ENCODE assay signal across 51 mouse cellular contexts in the genomic region with DNA sequence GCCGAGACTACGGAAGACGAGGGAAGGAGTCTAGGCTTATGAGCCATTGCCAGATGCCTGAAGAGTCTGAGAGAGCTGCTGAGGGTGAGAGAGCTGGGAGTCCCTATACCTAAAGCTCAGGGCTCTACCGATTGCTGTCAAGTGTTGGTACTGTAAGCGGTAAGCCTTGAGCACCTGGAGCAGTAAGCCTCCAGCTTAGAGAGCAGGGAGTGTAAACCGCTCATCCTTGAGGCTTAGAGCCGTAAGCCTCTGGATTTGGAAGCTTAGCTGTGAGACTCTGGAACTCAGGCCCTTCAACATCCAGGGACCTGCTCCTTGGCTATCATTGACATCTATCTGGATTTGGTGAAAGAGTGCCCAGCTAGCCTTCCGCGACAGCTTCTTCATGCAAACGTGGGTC. TPM values are rescaled to one million over a fixed set of nuclear protein-coding genes. Genes with fewer than 3 reads are reported as not detected.
"Had no signal": no experiment of that assay in that cellular context is flagged by ENCODE, and none has a peak within 500 bp of the region (broad histone marks: within the 10 kb centered on the region; RNA-seq: fewer than 3 reads in every experiment).

No protein-coding gene starts in this region.

- H3K36me3 ChIP-seq: heart, embryonic 10.5 days; heart, embryonic 12.5 days; heart, embryonic 13.5 days; heart, embryonic 15.5 days; hindbrain, embryonic 10.5 days; hindbrain, embryonic 12.5 days; hindbrain, embryonic 13.5 days; hindbrain, embryonic 15.5 days; intestine, embryonic 15.5 days; kidney, embryonic 15.5 days had no signal

- DNase-seq: heart, postnatal 10 days; heart, postnatal 14 days; heart, postnatal 36 days; heart, postnatal 4 days; kidney, adult 11 months; kidney, adult 18-20 months; kidney, adult 2 months; kidney, adult 8-10 months; kidney, adult 9 months; kidney, postnatal 10 days; kidney, postnatal 14 days; kidney, postnatal 25 days; kidney, postnatal 36 days; kidney, postnatal 4 days; layer of hippocampus, adult 9-11 months; layer of hippocampus, postnatal 36 days had no signal

- H3K27me3 ChIP-seq: heart, embryonic 15.5 days; hindbrain, embryonic 13.5 days; hindbrain, embryonic 15.5 days; intestine, embryonic 15.5 days; kidney, embryonic 15.5 days had no signal

- H3K4me1 ChIP-seq: heart, embryonic 10.5 days; heart, embryonic 12.5 days; heart, embryonic 13.5 days; heart, embryonic 15.5 days; hindbrain, embryonic 10.5 days; hindbrain, embryonic 12.5 days; hindbrain, embryonic 13.5 days; hindbrain, embryonic 15.5 days; intestine, embryonic 15.5 days had no signal

- H3K4me3 ChIP-seq: heart, embryonic 10.5 days; heart, embryonic 12.5 days; heart, embryonic 13.5 days; heart, embryonic 15.5 days; hindbrain, embryonic 10.5 days; hindbrain, embryonic 12.5 days; hindbrain, embryonic 13.5 days; hindbrain, embryonic 15.5 days; intestine, embryonic 15.5 days; kidney, embryonic 15.5 days; layer of hippocampus, adult 2 months had no signal

- H3K4me2 ChIP-seq: heart, embryonic 11.5 days; heart, embryonic 12.5 days; heart, embryonic 13.5 days; heart, embryonic 15.5 days; hindbrain, embryonic 12.5 days; hindbrain, embryonic 13.5 days; hindbrain, embryonic 14.5 days; hindbrain, embryonic 15.5 days; intestine, embryonic 15.5 days; kidney, embryonic 15.5 days had no signal

- ATAC-seq: hindbrain, embryonic 16.5 days; hindbrain, postnatal 0 days; inflammation-experienced regulatory T-cells, adult 6 months; intestine, embryonic 15.5 days; intestine, embryonic 16.5 days; intestine, postnatal 0 days had no signal

- H3K9ac ChIP-seq: heart, embryonic 12.5 days; heart, embryonic 13.5 days; heart, embryonic 15.5 days; hindbrain, embryonic 12.5 days; hindbrain, embryonic 13.5 days; hindbrain, embryonic 14.5 days; hindbrain, embryonic 15.5 days; intestine, embryonic 15.5 days; kidney, embryonic 15.5 days had no signal

- H3K27ac ChIP-seq: heart, embryonic 10.5 days; heart, embryonic 13.5 days; heart, embryonic 15.5 days; hindbrain, embryonic 10.5 days; hindbrain, embryonic 12.5 days; hindbrain, embryonic 13.5 days; hindbrain, embryonic 14.5 days; hindbrain, embryonic 15.5 days; hindbrain, postnatal 0 days; intestine, embryonic 15.5 days; kidney, embryonic 15.5 days; kidney, postnatal 0 days; layer of hippocampus, adult 2 months had no signal

- H3K9me3 ChIP-seq: heart, embryonic 10.5 days; heart, embryonic 12.5 days; heart, embryonic 13.5 days; heart, embryonic 15.5 days; hindbrain, embryonic 10.5 days; hindbrain, embryonic 12.5 days; hindbrain, embryonic 13.5 days; hindbrain, embryonic 15.5 days; intestine, embryonic 15.5 days; kidney, embryonic 15.5 days had no signal

RNA-seq across cellular contexts. Expression of gene 4930564D02Rik, which starts 5.9 kb away (rescaled TPM):
- total RNA-seq: heart, postnatal 10 days; heart, postnatal 14 days; heart, postnatal 25 days; heart, postnatal 36 days; heart, postnatal 4 days; hematopoietic stem cell, adult 5-6 weeks; hindbrain, postnatal 0 days; layer of hippocampus, adult 18-20 months; layer of hippocampus, adult 2 months; layer of hippocampus, adult 8-10 months; layer of hippocampus, postnatal 10 days; layer of hippocampus, postnatal 14 days; layer of hippocampus, postnatal 25 days; layer of hippocampus, postnatal 36 days; left cerebral cortex, adult 18-20 months had no signal
- polyA plus RNA-seq: heart, embryonic 10.5 days; heart, embryonic 11.5 days; heart, embryonic 12.5 days; heart, embryonic 13.5 days; heart, embryonic 14.5 days; heart, embryonic 15.5 days; heart, embryonic 16.5 days; heart, postnatal 0 days; hindbrain, embryonic 10.5 days; hindbrain, embryonic 11.5 days; hindbrain, embryonic 12.5 days; hindbrain, embryonic 13.5 days; hindbrain, embryonic 14.5 days; hindbrain, embryonic 15.5 days; hindbrain, embryonic 16.5 days; hindbrain, postnatal 0 days; inflammation-experienced regulatory T-cells, adult 6 months; intestine, embryonic 14.5 days; intestine, embryonic 15.5 days; intestine, embryonic 16.5 days; intestine, postnatal 0 days; kidney, adult 2 months; kidney, embryonic 14.5 days; kidney, embryonic 15.5 days; kidney, embryonic 16.5 days; kidney, postnatal 0 days; large intestine, adult 2 months had no signal
